Mouse (Mus musculus): ENCODE data around the gene Pabpc6.

GRCm38 (mm10) chr17:9667955-9668354, 1.6 kb downstream of the Pabpc6 start:
- TF ChIP-seq POLR2A (IDR thresholded peaks at IDR 0.05; ENCODE audit: insufficient read depth, low read length), result no peak
- TF ChIP-seq EP300 (IDR thresholded peaks at IDR 0.05; ENCODE audit: insufficient read depth, low read depth, low read length), result no peak
- no peak for TF ChIP-seq CTCF (IDR thresholded peaks at IDR 0.05; ENCODE audit: low read depth, low read length)

All from ES-Bruce4 (cell line).